Mouse (Mus musculus) cerebellum, adult 2 months (tissue): ENCODE data around the gene Bahcc1. TPM values are rescaled to one million over a fixed set of nuclear protein-coding genes. Genes with fewer than 3 reads are reported as not detected.

Experiments used
- DNase-seq, 2 experiments: peaks; one replicate each; pipeline ENCODE4 v3.0.0; 2021
- H3K27ac ChIP-seq: fragments of 200-500 bp; 2 replicates; pipeline ENCODE4 v1.5.1; 2012; ENCODE audit warnings: low read length, control low read depth, inconsistent platforms; ENCODE audit not compliant: insufficient read depth
- H3K27me3 ChIP-seq: fragments of 200-500 bp; 2 replicates; pipeline ENCODE4 v1.6.1; 2012; ENCODE audit warnings: inconsistent platforms, mild to moderate bottlenecking, low read length, moderate library complexity; ENCODE audit not compliant: control insufficient read depth, insufficient read depth
- H3K4me1 ChIP-seq: fragments of 200-500 bp; 2 replicates; pipeline ENCODE4 v1.6.1; 2011; ENCODE audit warnings: low read length; ENCODE audit not compliant: control insufficient read depth, insufficient read depth
- H3K4me3 ChIP-seq: fragments of 200-500 bp; replicated peaks from 2 replicates; pipeline ENCODE3; 2011; ENCODE audit warnings: mild to moderate bottlenecking, low read depth, low read length, control low read depth; ENCODE audit not compliant: insufficient read depth
- CTCF ChIP-seq: fragments of 200-500 bp; IDR thresholded peaks from 2 replicates; pipeline ENCODE4 v1.5.1; 2011; ENCODE audit warnings: low read depth, mild to moderate bottlenecking, control low read depth, low read length, moderate library complexity, borderline replicate concordance; ENCODE audit not compliant: insufficient read depth
- POLR2A ChIP-seq: fragments of 200-500 bp; IDR thresholded peaks from 2 replicates; pipeline ENCODE4 v1.6.1; 2011; ENCODE audit warnings: low read length, control low read depth, borderline replicate concordance; ENCODE audit not compliant: insufficient read depth
- WGBS: fragments of 180-500 bp; shearing (Covaris S2); methylation state at CpG from one replicate; pipeline ENCODE4 v1.1.7; 2018; 5-methylcytosine and 5-hydroxymethylcytosine counted together
- polyA plus RNA-seq: library from polyadenylated mRNA; depleted of rRNA; stranded (reverse); fragments of >200 nt; gene quantifications from 2 replicates; pipeline ENCODE4 v1.2.3, GENCODE M21; 2012

The Bahcc1 gene
- polyA plus RNA-seq, 1 experiment, result 17.6 TPM

GRCm38 (mm10) chr11:120267676-120268075 is 34.9 kb downstream of the Bahcc1 start:
- Histone ChIP-seq H3K4me1 (peaks cover 5% of the 10 kb centered on the region; the same call in 1 of the 2 replicates), H3K27ac (no peak overlapping the region), H3K4me3 (no peak overlapping the region), H3K27me3 (no peaks in the 10 kb centered on the region)
- DNase-seq, result no peak
- no peak for TF ChIP-seq CTCF
- no peak for TF ChIP-seq POLR2A
- 79% methylated on average over 3 of the region's 3 CpGs for WGBS

DNA sequence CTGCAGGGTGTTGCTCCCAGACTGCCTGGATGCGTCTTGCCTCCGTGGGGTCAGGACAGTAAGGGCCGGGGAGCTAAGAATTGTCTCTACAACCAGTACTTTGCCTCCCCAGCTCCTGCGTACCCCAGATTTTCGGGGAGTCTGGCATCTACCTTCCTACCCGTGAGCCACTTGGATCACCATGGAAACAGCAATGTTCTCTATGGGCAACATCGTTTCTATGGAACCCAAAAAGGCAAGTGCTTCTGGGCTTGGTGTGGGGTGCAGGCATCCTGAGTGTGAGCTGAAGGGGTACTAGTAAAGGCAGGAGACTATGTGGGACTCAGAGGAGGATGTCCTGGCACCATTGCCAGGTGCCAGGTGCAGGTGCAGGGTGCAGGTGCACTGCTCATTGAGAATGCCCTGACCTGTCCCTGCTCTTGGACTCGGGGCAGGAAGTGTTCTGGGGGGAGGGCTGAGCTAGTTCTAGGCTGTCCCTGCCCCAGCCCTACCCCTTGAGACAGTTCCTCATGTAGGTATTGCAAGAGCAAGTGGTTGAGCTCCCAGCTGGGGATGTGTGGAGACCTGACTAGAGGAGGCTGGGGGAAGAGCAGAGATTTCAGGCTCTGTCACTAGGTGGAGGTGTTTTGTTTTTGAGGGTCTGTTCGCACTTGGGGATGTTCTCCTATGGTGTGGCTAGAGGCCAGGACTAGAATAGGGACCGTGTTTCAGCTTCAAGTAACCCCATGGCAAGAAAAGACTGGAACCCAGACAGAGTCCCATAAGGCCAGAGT is 35.6 kb downstream of the Bahcc1 start:
- no peak for TF ChIP-seq POLR2A
- TF ChIP-seq CTCF, result no peak
- H3K27me3 ChIP-seq, result no peaks in the 10 kb centered on the region
- DNase-seq, result no peak
- H3K4me3 ChIP-seq, result no peak overlapping the region
- peaks cover 4% of the 10 kb centered on the region; the same call in 1 of the 2 replicates for H3K4me1 ChIP-seq
- WGBS, result 70% methylated on average over 10 of the region's 10 CpGs
- no peak overlapping the region for H3K27ac ChIP-seq

- H3K4me1 ChIP-seq, result no peaks in the 10 kb centered on the region
- DNase-seq, result no peak
- no peak overlapping the region for H3K27ac ChIP-seq
- WGBS, result 71% methylated on average over 3 of the region's 3 CpGs
- no peaks in the 10 kb centered on the region for H3K27me3 ChIP-seq
- H3K4me3 ChIP-seq, result no peak overlapping the region
- no peak for TF ChIP-seq POLR2A
- no peak for TF ChIP-seq CTCF
Observed at GRCm38 (mm10) chr11:120269007-120269406, 36.3 kb downstream of the Bahcc1 start.

GRCm38 (mm10) chr11:120269498-120270104 is 36.9 kb downstream of the Bahcc1 start:
- WGBS, result 62% methylated on average over 8 of the region's 8 CpGs
- no peak for DNase-seq
- Histone ChIP-seq H3K27me3 (no peaks in the 10 kb centered on the region), H3K4me1 (no peaks in the 10 kb centered on the region), H3K4me3 (no peak overlapping the region), H3K27ac (no peak overlapping the region)
- no peak for TF ChIP-seq POLR2A
- no peak for TF ChIP-seq CTCF

DNA sequence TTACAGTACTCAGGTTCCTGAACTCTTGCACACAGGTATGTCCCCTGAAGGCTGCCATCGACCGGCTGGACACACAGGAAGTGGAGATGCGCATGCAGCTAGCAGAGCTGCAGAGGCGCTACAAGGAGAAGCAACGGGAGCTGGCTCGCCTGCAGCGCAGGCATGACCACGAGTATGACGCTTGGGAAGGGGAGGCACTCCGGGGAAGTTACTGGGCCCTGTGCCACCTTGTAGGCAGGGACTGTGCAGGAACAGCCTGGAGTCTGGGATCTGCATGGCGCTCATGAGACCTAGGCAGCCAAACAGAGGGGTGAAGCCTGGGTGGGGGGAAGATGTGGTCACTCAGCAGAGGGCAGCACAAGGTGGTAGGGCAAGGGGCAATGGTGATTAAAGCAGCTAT is 46.6 kb downstream of the Bahcc1 start:
- DNase-seq, result no peak
- TF ChIP-seq CTCF, result no peak
- TF ChIP-seq POLR2A, result no peak
- 68% methylated on average over 11 of the region's 11 CpGs for WGBS
- H3K4me1 ChIP-seq, result peaks cover 18% of the 10 kb centered on the region
- no peak overlapping the region for H3K27ac ChIP-seq
- H3K27me3 ChIP-seq, result no peaks in the 10 kb centered on the region
- H3K4me3 ChIP-seq, result no peak overlapping the region

GRCm38 (mm10) chr11:120280281-120280773 is 47.6 kb downstream of the Bahcc1 start:
- H3K27ac ChIP-seq, result no peak overlapping the region

DNA sequence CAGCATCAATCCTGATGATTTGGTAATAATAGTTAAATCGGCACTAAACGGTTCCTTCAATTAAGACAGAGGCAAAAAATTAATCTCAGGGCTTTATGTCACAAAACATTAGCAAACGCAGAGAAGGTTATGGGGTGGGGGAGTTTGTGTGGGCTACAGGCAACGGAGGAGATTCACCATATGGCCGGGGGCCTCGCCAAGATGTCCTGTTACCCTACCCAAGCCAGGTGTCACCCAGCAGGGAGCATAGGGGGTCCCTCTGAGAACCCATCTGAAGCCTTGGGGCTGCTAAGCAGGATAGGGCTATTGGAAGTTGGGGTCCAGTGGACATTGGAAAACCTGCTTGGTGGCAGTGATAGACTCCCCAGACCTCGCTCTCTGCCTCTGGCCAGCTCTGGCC is 48.0 kb downstream of the Bahcc1 start:
- TF ChIP-seq CTCF (no peak), POLR2A (no peak)
- WGBS, result 49% methylated on average over 7 of the region's 7 CpGs
- H3K27me3 ChIP-seq, result no peaks in the 10 kb centered on the region
- no peak for DNase-seq
- H3K27ac ChIP-seq, result no peak overlapping the region
- peaks cover 22% of the 10 kb centered on the region for H3K4me1 ChIP-seq
- H3K4me3 ChIP-seq, result no peak overlapping the region

More at GRCm38 (mm10) chr11:120280281-120280773, 47.6 kb downstream of the Bahcc1 start:
- TF ChIP-seq POLR2A, result no peak
- peak; percentile 73; the same call in 1 of the 2 replicates for TF ChIP-seq CTCF
- 33% methylated on average over 25 of the region's 25 CpGs for WGBS
- Histone ChIP-seq H3K4me3 (no peak overlapping the region), H3K27me3 (no peaks in the 10 kb centered on the region), H3K4me1 (peaks cover 22% of the 10 kb centered on the region)
- DNase-seq, result peak; percentile 74 to 79

DNA sequence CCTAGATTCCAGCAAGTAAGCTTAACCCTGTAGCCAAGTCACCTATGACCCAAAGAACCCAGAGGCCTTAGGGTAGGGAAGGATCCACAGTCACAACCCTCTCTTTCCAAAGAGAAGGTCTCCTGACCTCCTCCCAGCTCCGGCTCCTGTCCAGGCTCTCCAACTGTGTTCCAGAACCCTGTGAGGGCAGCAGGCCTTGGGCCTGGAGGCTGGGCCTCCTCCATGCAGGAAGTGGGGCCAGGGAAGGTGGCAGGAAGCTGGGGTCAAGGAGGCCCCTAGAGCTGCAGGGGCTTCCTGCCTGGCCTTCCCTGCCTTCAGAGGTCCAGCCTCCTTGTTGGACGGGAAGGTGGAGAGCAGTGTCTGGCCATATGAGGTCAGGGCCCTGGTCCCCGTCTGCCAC is 48.5 kb downstream of the Bahcc1 start:
- H3K4me3 ChIP-seq, result no peak overlapping the region
- TF ChIP-seq POLR2A (no peak), CTCF (no peak)
- peaks cover 22% of the 10 kb centered on the region for H3K4me1 ChIP-seq
- H3K27me3 ChIP-seq, result no peaks in the 10 kb centered on the region
- WGBS, result 79% methylated on average over 3 of the region's 3 CpGs
- H3K27ac ChIP-seq, result no peak overlapping the region
- no peak for DNase-seq
